Mouse (Mus musculus) embryonic stem cell, embryonic (primary cell): ENCODE results near the gene Adam19.

ENCODE experiments used
- CTCF ChIA-PET, 4 experiments: fragments of 300-600 bp in 2 of 4; fragments of 350-600 bp in 2 of 4; sonication (Branson Sonifier 250); formaldehyde crosslinking; loops; one replicate each; lab custom pipeline; 2022; ENCODE audit warnings: inconsistent platforms in 2 of 4; lab: Charles Lee
- POLR2A ChIA-PET, 4 experiments: fragments of 300-600 bp in 2 of 4; fragments of 350-600 bp in 2 of 4; sonication (Branson Sonifier 250); formaldehyde crosslinking; loops; one replicate each; lab custom pipeline; 2022; ENCODE audit warnings: antibody characterized with exemption in 4 of 4, inconsistent platforms in 1 of 4; lab: Charles Lee

The Adam19 gene

GRCm38 (mm10) chr11:46055896-46056769 lies at the start of gene Adam19:
TSS of gene Adam19 (plus strand) at chr11:46055992.
- ChIA-PET POLR2A (interaction anchor here (0.5 to 7.5 kb wide), 52 partner anchors 9 to 1399 kb away, joined by 3 to 164 read pairs (median 5); partner anchors contain the start of gene Thg1l (in 1 of the 4)), CTCF (interaction anchor here in 3 of 4 experiments (0.5 to 3.0 kb wide), 14 partner anchors 9 to 221 kb away, joined by 3 to 14 read pairs (median 3); partner anchors contain the start of gene Lsm11 (in 1 of the 3))

- POLR2A ChIA-PET: interaction anchor here in 1 of 4 experiments (1.0 kb wide), 1 partner anchor 140 kb away, joined by 3 read pairs; no protein-coding TSS in a partner anchor
- CTCF ChIA-PET: interaction anchor here in 2 of 4 experiments (0.8 to 0.9 kb wide), 2 partner anchors 10 to 259 kb away, joined by 3 read pairs; no protein-coding TSS in a partner anchor
Measured at GRCm38 (mm10) chr11:46016061-46016460, 39.7 kb upstream of the Adam19 start.

- ChIA-PET POLR2A (no interaction called here), CTCF (interaction anchor here in 3 of 4 experiments (0.5 to 1.3 kb wide), 3 partner anchors 11 to 195 kb away, joined by 3 read pairs; no protein-coding TSS in a partner anchor)
Measured at GRCm38 (mm10) chr11:46020246-46020645, 35.5 kb upstream of the Adam19 start.

GRCm38 (mm10) chr11:46021850-46022249 lies 33.9 kb upstream of the Adam19 start:
- ChIA-PET POLR2A (interaction anchor here in 1 of 4 experiments (0.8 to 1.0 kb wide), 2 partner anchors 17 to 36 kb away, joined by 3 read pairs; no protein-coding TSS in a partner anchor), CTCF (interaction anchor here in 3 of 4 experiments (0.6 to 1.3 kb wide), 6 partner anchors 149 to 846 kb away, joined by 3 to 7 read pairs (median 3); no protein-coding TSS in a partner anchor)

- CTCF ChIA-PET: no interaction called here
Measured at GRCm38 (mm10) chr11:46022983-46023382, 32.8 kb upstream of the Adam19 start.

GRCm38 (mm10) chr11:46025962-46026392 lies 29.8 kb upstream of the Adam19 start:
- ChIA-PET CTCF (interaction anchor here in 2 of 4 experiments (0.6 to 1.5 kb wide), 4 partner anchors 9 to 190 kb away, joined by 3 to 4 read pairs (median 4); partner anchors contain the start of gene Lsm11 (in 1 of the 2)), POLR2A (no interaction called here)

More at GRCm38 (mm10) chr11:46022983-46023382, 32.8 kb upstream of the Adam19 start:
- POLR2A ChIA-PET: interaction anchor here in 2 of 4 experiments (0.5 to 0.6 kb wide), 2 partner anchors 26 to 326 kb away, joined by 3 to 9 read pairs; no protein-coding TSS in a partner anchor

GRCm38 (mm10) chr11:46027952-46028814 lies 27.6 kb upstream of the Adam19 start:
- POLR2A ChIA-PET: interaction anchor here in 1 of 4 experiments (0.7 kb wide), 1 partner anchor 171 kb away, joined by 3 read pairs; no protein-coding TSS in a partner anchor
- CTCF ChIA-PET: no interaction called here

- ChIA-PET CTCF (interaction anchor here in 1 of 4 experiments (0.6 kb wide), 1 partner anchor 170 kb away, joined by 3 read pairs; no protein-coding TSS in a partner anchor), POLR2A (no interaction called here)
Measured at GRCm38 (mm10) chr11:46029485-46029884, 26.3 kb upstream of the Adam19 start.

- ChIA-PET CTCF (interaction anchor here in 3 of 4 experiments (0.5 to 1.0 kb wide), 5 partner anchors 14 to 205 kb away, joined by 3 to 4 read pairs (median 3); partner anchors contain the start of gene Fndc9 (in 1 of the 3)), POLR2A (interaction anchor here in 2 of 4 experiments (0.6 to 1.2 kb wide), 2 partner anchors 12 to 46 kb away, joined by 3 to 5 read pairs; no protein-coding TSS in a partner anchor)
Measured at GRCm38 (mm10) chr11:46030026-46030425, 25.8 kb upstream of the Adam19 start.

- CTCF ChIA-PET: interaction anchor here in 2 of 4 experiments (0.6 to 1.6 kb wide), 4 partner anchors 11 to 445 kb away, joined by 3 to 13 read pairs (median 4); no protein-coding TSS in a partner anchor
- POLR2A ChIA-PET: interaction anchor here in 1 of 4 experiments (0.6 to 1.2 kb wide), 3 partner anchors 15 to 88 kb away, joined by 3 to 4 read pairs (median 4); partner anchors contain the start of gene Adam19
Measured at GRCm38 (mm10) chr11:46031470-46031869, 24.3 kb upstream of the Adam19 start.

GRCm38 (mm10) chr11:46032956-46033355 lies 22.8 kb upstream of the Adam19 start:
- POLR2A ChIA-PET: interaction anchor here in 1 of 4 experiments (0.7 kb wide), 1 partner anchor 87 kb away, joined by 3 read pairs; no protein-coding TSS in a partner anchor
- CTCF ChIA-PET: interaction anchor here in 2 of 4 experiments (0.5 to 0.7 kb wide), 2 partner anchors 23 to 183 kb away, joined by 3 read pairs; no protein-coding TSS in a partner anchor

GRCm38 (mm10) chr11:46036374-46036773 lies 19.4 kb upstream of the Adam19 start:
- ChIA-PET CTCF (no interaction called here), POLR2A (interaction anchor here in 1 of 4 experiments (0.5 kb wide), 1 partner anchor 108 kb away, joined by 3 read pairs; no protein-coding TSS in a partner anchor)

- POLR2A ChIA-PET: interaction anchor here in 2 of 4 experiments (0.5 to 1.6 kb wide), 5 partner anchors 17 to 94 kb away, joined by 3 to 4 read pairs (median 3); partner anchors contain the start of gene Lsm11 (in 1 of the 2)
- CTCF ChIA-PET: no interaction called here
Measured at GRCm38 (mm10) chr11:46038901-46039300, 16.9 kb upstream of the Adam19 start.

- POLR2A ChIA-PET: interaction anchor here in 2 of 4 experiments (0.7 to 1.6 kb wide), 4 partner anchors 26 to 94 kb away, joined by 3 to 4 read pairs (median 3); partner anchors contain the start of gene Lsm11 (in 1 of the 2)
- CTCF ChIA-PET: no interaction called here
Measured at GRCm38 (mm10) chr11:46039335-46039734, 16.5 kb upstream of the Adam19 start.

GRCm38 (mm10) chr11:46040841-46041556 lies 14.8 kb upstream of the Adam19 start:
- ChIA-PET CTCF (interaction anchor here in 1 of 4 experiments (0.7 kb wide), 1 partner anchor 86 kb away, joined by 4 read pairs; no protein-coding TSS in a partner anchor), POLR2A (interaction anchor here in 1 of 4 experiments (0.7 to 1.3 kb wide), 5 partner anchors 10 to 81 kb away, joined by 3 to 5 read pairs (median 3); partner anchors contain the start of gene Adam19)

GRCm38 (mm10) chr11:46041607-46042267 lies 14.1 kb upstream of the Adam19 start:
- ChIA-PET CTCF (no interaction called here), POLR2A (interaction anchor here in 1 of 4 experiments (0.6 to 1.3 kb wide), 5 partner anchors 11 to 81 kb away, joined by 3 to 5 read pairs (median 3); partner anchors contain the start of gene Adam19)
